Comparison of ENCODE assay signal across 10 mouse cellular contexts in the genomic region with DNA sequence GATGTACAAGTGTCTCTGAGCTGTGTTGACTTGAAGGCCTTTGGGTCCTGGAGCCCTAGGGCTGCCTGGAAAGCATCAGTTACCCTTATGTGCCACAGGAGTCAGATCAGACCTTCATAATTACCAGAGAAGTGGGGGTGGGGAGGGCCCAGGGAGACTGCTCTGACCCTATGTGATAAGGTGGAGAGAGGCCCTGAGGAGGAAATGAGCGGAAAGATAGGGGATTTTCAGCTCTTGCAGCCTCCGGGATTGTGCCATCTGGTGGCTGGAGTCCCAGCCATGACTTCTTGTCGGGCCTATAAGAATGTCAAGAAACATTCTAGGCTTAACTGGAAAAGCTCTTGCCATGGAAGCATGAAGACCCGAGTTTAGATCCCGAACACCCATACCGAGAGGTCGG. TPM values are rescaled to one million over a fixed set of nuclear protein-coding genes. Genes with fewer than 3 reads are reported as not detected.
A peak's percentile ranks its signal among the peaks of the same experiment; 100 is the strongest.
DNase-seq lines count a peak whose midpoint lies in the region; ATAC-seq and TF ChIP-seq lines count a peak whose summit lies in the region.
"Had no signal": no experiment of that assay in that cellular context is flagged by ENCODE, and none has a peak within 500 bp of the region (broad histone marks: within the 10 kb centered on the region; RNA-seq: fewer than 3 reads in every experiment).

No protein-coding gene starts in this region.

- peak; percentile 22 for TF ChIP-seq CTCF in forebrain, postnatal 0 days (IDR thresholded peaks at IDR 0.05; ENCODE audit: low read depth)

- H3K27me3 ChIP-seq in forebrain, postnatal 0 days (ENCODE audit: insufficient read depth, low read length), result no peaks in the 10 kb centered on the region
- no peaks in the 10 kb centered on the region for H3K27me3 ChIP-seq in forebrain, embryonic 13.5 days
- H3K27me3 ChIP-seq: heart, embryonic 15.5 days; limb, embryonic 13.5 days had no signal

- no peaks in the 10 kb centered on the region for H3K4me1 ChIP-seq in forebrain, postnatal 0 days (ENCODE audit: insufficient read depth)
- H3K4me1 ChIP-seq in forebrain, embryonic 13.5 days, result no peaks in the 10 kb centered on the region
- H3K4me1 ChIP-seq: limb, embryonic 13.5 days had no signal

- no peaks in the 10 kb centered on the region for H3K36me3 ChIP-seq in forebrain, postnatal 0 days (ENCODE audit: insufficient read depth)
- no peaks in the 10 kb centered on the region for H3K36me3 ChIP-seq in forebrain, embryonic 13.5 days (ENCODE audit: poor library complexity, severe bottlenecking)
- H3K36me3 ChIP-seq: heart, embryonic 15.5 days; limb, embryonic 13.5 days had no signal

- no peak overlapping the region for H3K27ac ChIP-seq in forebrain, postnatal 0 days (ENCODE audit: low read depth, low read length)
- H3K27ac ChIP-seq in forebrain, embryonic 13.5 days, result no peak overlapping the region
- H3K27ac ChIP-seq: heart, embryonic 15.5 days; limb, embryonic 13.5 days had no signal

- no peak overlapping the region for H3K4me3 ChIP-seq in forebrain, postnatal 0 days (ENCODE audit: low read depth, low read length)
- no peak overlapping the region for H3K4me3 ChIP-seq in forebrain, embryonic 13.5 days
- H3K4me3 ChIP-seq: heart, embryonic 15.5 days; limb, embryonic 13.5 days had no signal

- H3K9me3 ChIP-seq in forebrain, postnatal 0 days (ENCODE audit: low read length), result no peaks in the 10 kb centered on the region
- no peaks in the 10 kb centered on the region for H3K9me3 ChIP-seq in forebrain, embryonic 13.5 days (replicated peaks)
- H3K9me3 ChIP-seq: heart, embryonic 15.5 days; limb, embryonic 13.5 days had no signal

- H3K9ac ChIP-seq in forebrain, postnatal 0 days, result no peak overlapping the region
- no peak overlapping the region for H3K9ac ChIP-seq in forebrain, embryonic 13.5 days
- H3K9ac ChIP-seq: heart, embryonic 15.5 days; limb, embryonic 13.5 days had no signal

- WGBS in forebrain, postnatal 0 days, result 74% methylated on average over 7 of the region's 7 CpGs
- 80% methylated on average over 7 of the region's 7 CpGs for WGBS in forebrain, embryonic 13.5 days

- ATAC-seq in forebrain, postnatal 0 days, result no peak
- no peak for ATAC-seq in forebrain, embryonic 13.5 days
- ATAC-seq in erythroid progenitor cell, adult 5-6 weeks (replicated peaks; ENCODE audit: low FRiP score, poor library complexity, severe bottlenecking), result peak; percentile 96

- no peak overlapping the region for H3K4me2 ChIP-seq in forebrain, postnatal 0 days (ENCODE audit: low read depth)
- no peak overlapping the region for H3K4me2 ChIP-seq in forebrain, embryonic 13.5 days
- H3K4me2 ChIP-seq: heart, embryonic 15.5 days; limb, embryonic 13.5 days had no signal

- no peak for DNase-seq in forebrain, postnatal 0 days
- DNase-seq in ES-CJ7 (ENCODE audit: low read depth, low spot score), result peak; percentile 35
- peak; percentile 43 for DNase-seq in lung, postnatal 10 days
- DNase-seq in thymus, postnatal 25 days, result no peak
- DNase-seq in testis, postnatal 10 days (ENCODE audit: low spot score), result no peak
- DNase-seq in testis, postnatal 14 days (ENCODE audit: low spot score), result no peak

RNA-seq across cellular contexts. Expression of gene Tubb1, which starts 3.2 kb away (rescaled TPM):
- total RNA-seq in forebrain, postnatal 0 days (2014; rRNA removed), result 0.38 TPM in 1 of 2 replicates, not detected in the other
- polyA plus RNA-seq in forebrain, postnatal 0 days (2015; fragmentation: Nextera tagmentation; extraction: Ambion mirVana), result 0.11 TPM in 1 of 2 replicates, not detected in the other
- polyA plus RNA-seq in forebrain, embryonic 13.5 days (2015; fragmentation: Nextera tagmentation; extraction: Ambion mirVana), result 0.96 and 1.2 TPM in 2 replicates
- total RNA-seq in erythroid progenitor cell, adult 5-6 weeks (2015; ENCODE audit: low replicate concordance), result 5.4 TPM in 1 of 2 replicates, not detected in the other
- total RNA-seq in erythroid progenitor cell, adult 5-6 weeks (2017; ENCODE audit: low replicate concordance), result 2.0 and 2.3 TPM in 2 replicates

RNA-seq across cellular contexts. Expression of gene Atp5e, which starts 10.2 kb away (rescaled TPM):
- total RNA-seq in forebrain, postnatal 0 days (2014; rRNA removed), result 587 and 783 TPM in 2 replicates
- 714 and 873 TPM in 2 replicates for polyA plus RNA-seq in forebrain, postnatal 0 days (2015; fragmentation: Nextera tagmentation; extraction: Ambion mirVana)
- polyA plus RNA-seq in forebrain, embryonic 13.5 days (2015; fragmentation: Nextera tagmentation; extraction: Ambion mirVana), result 740 and 832 TPM in 2 replicates
- total RNA-seq in erythroid progenitor cell, adult 5-6 weeks (2015; ENCODE audit: low replicate concordance), result 201 and 204 TPM in 2 replicates
- 130 and 183 TPM in 2 replicates for total RNA-seq in erythroid progenitor cell, adult 5-6 weeks (2017; ENCODE audit: low replicate concordance)

RNA-seq across cellular contexts. Expression of gene Ctsz, which starts 14.8 kb away (rescaled TPM):
- total RNA-seq in forebrain, postnatal 0 days (2014; rRNA removed), result 53.9 and 59.9 TPM in 2 replicates
- 72.3 and 74.7 TPM in 2 replicates for polyA plus RNA-seq in forebrain, postnatal 0 days (2015; fragmentation: Nextera tagmentation; extraction: Ambion mirVana)
- 69.9 and 73.2 TPM in 2 replicates for polyA plus RNA-seq in forebrain, embryonic 13.5 days (2015; fragmentation: Nextera tagmentation; extraction: Ambion mirVana)
- total RNA-seq in erythroid progenitor cell, adult 5-6 weeks (2015; ENCODE audit: low replicate concordance), result 43.2 TPM in 2 replicates
- 33.8 and 34.8 TPM in 2 replicates for total RNA-seq in erythroid progenitor cell, adult 5-6 weeks (2017; ENCODE audit: low replicate concordance)

RNA-seq across cellular contexts. Expression of gene Prelid3b, which starts 19.2 kb away (rescaled TPM):
- total RNA-seq in forebrain, postnatal 0 days (2014; rRNA removed), result 68.7 and 77.2 TPM in 2 replicates
- 106 and 107 TPM in 2 replicates for polyA plus RNA-seq in forebrain, postnatal 0 days (2015; fragmentation: Nextera tagmentation; extraction: Ambion mirVana)
- polyA plus RNA-seq in forebrain, embryonic 13.5 days (2015; fragmentation: Nextera tagmentation; extraction: Ambion mirVana), result 120 and 124 TPM in 2 replicates
- 43.6 and 51.5 TPM in 2 replicates for total RNA-seq in erythroid progenitor cell, adult 5-6 weeks (2015; ENCODE audit: low replicate concordance)
- total RNA-seq in erythroid progenitor cell, adult 5-6 weeks (2017; ENCODE audit: low replicate concordance), result 86.8 and 131 TPM in 2 replicates

RNA-seq across cellular contexts. Expression of gene Nelfcd, which starts 38.1 kb away (rescaled TPM):
- total RNA-seq in forebrain, postnatal 0 days (2014; rRNA removed), result 45.6 and 65.6 TPM in 2 replicates
- polyA plus RNA-seq in forebrain, postnatal 0 days (2015; fragmentation: Nextera tagmentation; extraction: Ambion mirVana), result 75.7 and 90.7 TPM in 2 replicates
- 131 and 147 TPM in 2 replicates for polyA plus RNA-seq in forebrain, embryonic 13.5 days (2015; fragmentation: Nextera tagmentation; extraction: Ambion mirVana)
- 88.0 and 149 TPM in 2 replicates for total RNA-seq in erythroid progenitor cell, adult 5-6 weeks (2015; ENCODE audit: low replicate concordance)
- 77.8 and 90.2 TPM in 2 replicates for total RNA-seq in erythroid progenitor cell, adult 5-6 weeks (2017; ENCODE audit: low replicate concordance)

Comparison
In these comparisons a context has a peak if more than half of its experiments do, and no peak if none do; other contexts are left out.
1. DNase-seq: peak in ES-CJ7 (single experiment) and lung, postnatal 10 days (single experiment); none in forebrain, postnatal 0 days (single experiment), thymus, postnatal 25 days (single experiment), testis, postnatal 10 days (single experiment) and testis, postnatal 14 days (single experiment).